Mouse (Mus musculus) midbrain, postnatal 0 days (tissue): ENCODE data around the gene Sp6. TPM values are rescaled to one million over a fixed set of nuclear protein-coding genes. Genes with fewer than 3 reads are reported as not detected.
A peak's percentile ranks its signal among the peaks of the same experiment; 100 is the strongest.

ENCODE experiments used
- ATAC-seq: fragments of 200-750 bp; cut with Nextera tagmentation; 2 replicates; pipeline ENCODE4 v1.8.0; 2017; ENCODE audit warnings: moderate number of reproducible peaks, mild to moderate bottlenecking, moderate TSS enrichment, moderate library complexity; ENCODE audit not compliant: low FRiP score
- DNase-seq: peaks from one replicate; pipeline ENCODE4 v3.0.0-alpha.2; 2015; ENCODE audit warnings: low spot score
- H3K27ac ChIP-seq: fragments of 300-500 bp; sonication (generic); 2 replicates; pipeline ENCODE4 v1.5.1; 2014; ENCODE audit warnings: low read depth, mild to moderate bottlenecking, low read length, mixed read lengths
- H3K27me3 ChIP-seq: fragments of 300-500 bp; sonication (generic); 2 replicates; pipeline ENCODE4 v1.6.1; 2014; ENCODE audit warnings: low read length, control low read depth, mixed read lengths; ENCODE audit not compliant: insufficient read depth
- H3K36me3 ChIP-seq: fragments of 300-500 bp; sonication (generic); 2 replicates; pipeline ENCODE4 v1.6.1; 2014; ENCODE audit warnings: low read length, control low read depth, mixed read lengths; ENCODE audit not compliant: insufficient read depth
- H3K4me1 ChIP-seq: fragments of 300-500 bp; sonication (generic); 2 replicates; pipeline ENCODE4 v1.6.1; 2014; ENCODE audit warnings: mild to moderate bottlenecking, control low read depth, antibody characterized with exemption, low read length, mixed read lengths; ENCODE audit not compliant: insufficient read depth
- H3K4me2 ChIP-seq: fragments of 300-500 bp; sonication (generic); 2 replicates; pipeline ENCODE4 v1.6.1; 2014; ENCODE audit warnings: low read depth, mild to moderate bottlenecking, low read length, mixed read lengths; ENCODE audit not compliant: poor library complexity, severe bottlenecking
- H3K4me3 ChIP-seq: fragments of 300-500 bp; sonication (generic); 2 replicates; pipeline ENCODE4 v1.5.1; 2014; ENCODE audit warnings: low read depth, mild to moderate bottlenecking, low read length, moderate library complexity
- H3K9ac ChIP-seq: fragments of 300-500 bp; sonication (generic); replicated peaks from 2 replicates; pipeline ENCODE4 v1.6.1; 2014; ENCODE audit warnings: mild to moderate bottlenecking, low read length, moderate library complexity, mixed read lengths; ENCODE audit not compliant: poor library complexity, severe bottlenecking
- H3K9me3 ChIP-seq: fragments of 300-500 bp; sonication (generic); 2 replicates; pipeline ENCODE4 v1.6.1; 2016; ENCODE audit warnings: low read length, control low read depth
- CTCF ChIP-seq: IDR thresholded peaks from 2 replicates; pipeline ENCODE4 v1.5.1; 2016; ENCODE audit warnings: antibody characterized with exemption, mild to moderate bottlenecking
- WGBS: fragments of 180-500 bp; shearing (Covaris S2); extraction: QIAGEN DNeasy Blood & Tissue Kit; methylation state at CpG from one replicate; pipeline ENCODE4 v1.1.7; 2014; 5-methylcytosine and 5-hydroxymethylcytosine counted together
- polyA plus RNA-seq: library from polyadenylated mRNA; unstranded; fragments of >200 nt; fragmentation: Nextera tagmentation; extraction: Ambion mirVana; gene quantifications from 2 replicates; pipeline ENCODE4 v1.2.1, GENCODE M21; 2015
- total RNA-seq: library from RNA; depleted of rRNA; stranded (reverse); fragments of >200 nt; gene quantifications from 2 replicates; pipeline ENCODE4 v1.2.3, GENCODE M21; 2014

Sp6 gene
- total and polyA plus RNA-seq, 2 experiments from 2014 or later: 0.33 to 0.51 TPM

- H3K9ac ChIP-seq: no peak overlapping the region
- no peak overlapping the region for H3K4me3 ChIP-seq
- no peaks in the 10 kb centered on the region for H3K9me3 ChIP-seq
- ATAC-seq (no peak), DNase-seq (no peak)
- H3K4me1 ChIP-seq: peaks cover 4% of the 10 kb centered on the region; the same call in 1 of the 2 replicates
- no peak for TF ChIP-seq CTCF
- H3K27me3 ChIP-seq: no peaks in the 10 kb centered on the region
- no peak overlapping the region for H3K27ac ChIP-seq
- H3K4me2 ChIP-seq: no peak overlapping the region
- WGBS: 57% methylated on average over 5 of the region's 5 CpGs
- no peaks in the 10 kb centered on the region for H3K36me3 ChIP-seq
Measured at GRCm38 (mm10) chr11:96969280-96969722, 43.9 kb upstream of the Sp6 start.

GRCm38 (mm10) chr11:96969746-96970145, 43.4 kb upstream of the Sp6 start:
- peak; percentile 40 for DNase-seq
- TF ChIP-seq CTCF: no peak
- Histone ChIP-seq H3K9ac (no peak overlapping the region), H3K4me1 (peaks cover 4% of the 10 kb centered on the region; the same call in 1 of the 2 replicates), H3K4me2 (no peak overlapping the region), H3K27me3 (no peaks in the 10 kb centered on the region), H3K9me3 (no peaks in the 10 kb centered on the region), H3K4me3 (no peak overlapping the region), H3K27ac (no peak overlapping the region), H3K36me3 (no peaks in the 10 kb centered on the region)
- ATAC-seq: no peak
- WGBS: 70% methylated on average over 1 of the region's 1 CpGs

GRCm38 (mm10) chr11:96970341-96970740, 42.9 kb upstream of the Sp6 start:
- no peak overlapping the region for H3K9ac ChIP-seq
- no peak for DNase-seq
- H3K36me3 ChIP-seq: no peaks in the 10 kb centered on the region
- TF ChIP-seq CTCF: no peak
- H3K27ac ChIP-seq: no peak overlapping the region
- H3K4me3 ChIP-seq: no peak overlapping the region
- H3K4me1 ChIP-seq: peaks cover 4% of the 10 kb centered on the region; the same call in 1 of the 2 replicates
- no peak for ATAC-seq
- no peak overlapping the region for H3K4me2 ChIP-seq
- no peaks in the 10 kb centered on the region for H3K9me3 ChIP-seq
- no peaks in the 10 kb centered on the region for H3K27me3 ChIP-seq
- WGBS: 85% methylated on average over 3 of the region's 3 CpGs

- H3K4me3 ChIP-seq: no peak overlapping the region
- WGBS: 55% methylated on average over 5 of the region's 5 CpGs
- H3K9ac ChIP-seq: no peak overlapping the region
- no peak for TF ChIP-seq CTCF
- H3K9me3 ChIP-seq: no peaks in the 10 kb centered on the region
- no peak for ATAC-seq
- H3K27ac ChIP-seq: peak overlapping the region; percentile 55
- H3K27me3 ChIP-seq: no peaks in the 10 kb centered on the region
- no peak overlapping the region for H3K4me2 ChIP-seq
- no peaks in the 10 kb centered on the region for H3K36me3 ChIP-seq
- H3K4me1 ChIP-seq: peaks cover 15% of the 10 kb centered on the region
- peak; percentile 20 for DNase-seq
Measured at GRCm38 (mm10) chr11:96972906-96973305, 40.3 kb upstream of the Sp6 start.

- Histone ChIP-seq H3K9ac (no peak overlapping the region), H3K4me3 (no peak overlapping the region), H3K27ac (peak overlapping the region; percentile 55), H3K4me1 (peaks cover 15% of the 10 kb centered on the region), H3K4me2 (no peak overlapping the region), H3K27me3 (no peaks in the 10 kb centered on the region), H3K9me3 (no peaks in the 10 kb centered on the region), H3K36me3 (no peaks in the 10 kb centered on the region)
- ATAC-seq (no peak), DNase-seq (peak; percentile 49)
- WGBS: 58% methylated on average over 5 of the region's 5 CpGs
- no peak for TF ChIP-seq CTCF
Measured at GRCm38 (mm10) chr11:96973426-96973964, 39.7 kb upstream of the Sp6 start.

- Histone ChIP-seq H3K9ac (no peak overlapping the region), H3K36me3 (no peaks in the 10 kb centered on the region), H3K9me3 (no peaks in the 10 kb centered on the region), H3K4me2 (no peak overlapping the region), H3K27me3 (no peaks in the 10 kb centered on the region), H3K4me1 (peaks cover 15% of the 10 kb centered on the region), H3K4me3 (no peak overlapping the region), H3K27ac (no peak overlapping the region)
- 89% methylated on average over 5 of the region's 5 CpGs for WGBS
- TF ChIP-seq CTCF: no peak
- ATAC-seq: no peak
- DNase-seq: no peak
Measured at GRCm38 (mm10) chr11:96974813-96975212, 38.4 kb upstream of the Sp6 start.
